Mouse (Mus musculus) CH12.LX (cell line): ENCODE measurements around the gene Socs3.

ENCODE experiments used
- BHLHE40 ChIP-seq: IDR thresholded peaks from 2 replicates; pipeline ENCODE4 v1.6.1; 2011; ENCODE audit warnings: mild to moderate bottlenecking, low read depth, low read length, improper control_type of control experiment
- CTCF ChIP-seq, 2 experiments: IDR thresholded peaks in 1 of 2; conservative IDR thresholded peaks in 1 of 2; 2 replicates each; pipeline ENCODE4 v1.5.1; 2011 to 2012; ENCODE audit warnings: low read depth in 2 of 2, low read length in 2 of 2, improper control_type of control experiment in 1 of 2, inconsistent platforms in 1 of 2, mild to moderate bottlenecking in 1 of 2, moderate library complexity in 1 of 2
- HCFC1 ChIP-seq: IDR thresholded peaks from 2 replicates; pipeline ENCODE4 v1.6.1; 2012; ENCODE audit warnings: low read depth, mild to moderate bottlenecking, inconsistent platforms, low read length, improper control_type of control experiment
- JUN ChIP-seq: IDR thresholded peaks from 2 replicates; pipeline ENCODE4 v1.6.1; 2011; ENCODE audit warnings: low read depth, mild to moderate bottlenecking, low read length, improper control_type of control experiment, moderate library complexity; ENCODE audit not compliant: insufficient read depth
- JUND ChIP-seq: conservative IDR thresholded peaks from 2 replicates; pipeline ENCODE4 v1.6.1; 2011; ENCODE audit warnings: low read depth, low read length, improper control_type of control experiment
- KAT2A ChIP-seq: IDR thresholded peaks from 2 replicates; pipeline ENCODE4 v1.6.1; 2012; ENCODE audit warnings: low read length, improper control_type of control experiment, inconsistent platforms; ENCODE audit not compliant: insufficient replicate concordance
- MAFK ChIP-seq: IDR thresholded peaks from 2 replicates; pipeline ENCODE4 v1.6.1; 2011; ENCODE audit warnings: low read length, improper control_type of control experiment; ENCODE audit not compliant: insufficient replicate concordance
- MAX ChIP-seq: IDR thresholded peaks from 2 replicates; pipeline ENCODE4 v1.6.1; 2011; ENCODE audit warnings: low read length, improper control_type of control experiment
- POLR2A ChIP-seq: IDR thresholded peaks from 2 replicates; pipeline ENCODE4 v1.6.1; 2011; ENCODE audit warnings: low read depth, mild to moderate bottlenecking, improper control_type of control experiment, low read length
- SMC3 ChIP-seq: IDR thresholded peaks from 2 replicates; pipeline ENCODE4 v1.6.1; 2011; ENCODE audit warnings: low read depth, low read length, improper control_type of control experiment
- USF1 ChIP-seq: IDR thresholded peaks from 2 replicates; pipeline ENCODE4 v1.6.1; 2014; ENCODE audit warnings: low read depth, mild to moderate bottlenecking, inconsistent platforms, low read length, improper control_type of control experiment
- ZMIZ1 ChIP-seq: IDR thresholded peaks from 2 replicates; pipeline ENCODE4 v1.6.1; 2012; ENCODE audit warnings: low read depth, mild to moderate bottlenecking, inconsistent platforms, low read length, improper control_type of control experiment

DNA sequence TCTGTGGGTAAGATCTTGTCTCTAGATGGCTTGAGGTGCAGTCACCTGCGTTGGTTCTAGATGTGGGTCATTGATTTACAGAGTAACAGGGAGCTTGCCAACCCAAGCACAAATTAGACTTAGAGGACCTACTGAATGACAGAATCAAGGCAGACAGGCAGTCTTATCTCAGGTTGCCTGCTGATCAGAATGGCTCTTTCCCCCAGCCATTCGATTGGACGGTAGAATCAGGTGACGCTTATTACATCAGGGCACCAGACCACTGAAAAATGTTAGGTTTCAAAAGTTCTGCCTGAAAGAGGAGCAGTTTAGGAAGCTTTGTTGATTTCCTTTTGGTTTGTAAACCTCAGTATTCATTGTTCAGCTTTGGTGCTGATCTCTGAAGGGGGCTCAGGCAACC, 18.1 kb upstream of the Socs3 start:
- TF ChIP-seq MAX = peak; percentile 59
- no peak for TF ChIP-seq CTCF (conservative IDR thresholded peaks at IDR 0.05 in 1 of 2, IDR thresholded peaks at IDR 0.05 in 1 of 2; ENCODE audit: low read depth in 2 of 2, low read length in 2 of 2)
- TF ChIP-seq JUND = no peak
- 0 out of 2 replicates have a peak, but pooled peaks have one; percentile 19 for TF ChIP-seq KAT2A
- no peak for TF ChIP-seq MAFK
- TF ChIP-seq BHLHE40 = peak; percentile 75
- TF ChIP-seq POLR2A = peak; percentile 48; the same call in 1 of the 2 replicates
- peak; percentile 90 for TF ChIP-seq USF1
- peak; percentile 47 for TF ChIP-seq HCFC1
- TF ChIP-seq JUN = no peak
- TF ChIP-seq SMC3 = no peak
- peak; percentile 63; the same call in 1 of the 2 replicates for TF ChIP-seq ZMIZ1
